Mouse (Mus musculus) activated CD4-positive, CD25-positive, alpha-beta regulatory T cell, adult 4 months (primary cell): Measurements from ENCODE around the gene Radil. TPM values are rescaled to one million over a fixed set of nuclear protein-coding genes. Genes with fewer than 3 reads are reported as not detected.

Experiments used
- ATAC-seq: one replicate; pipeline ENCODE4 v1.8.0; 2017
- polyA plus RNA-seq, 2 experiments: library from polyadenylated mRNA; unstranded; fragments of 100-300 nt; shearing (Covaris generic); gene quantifications; one replicate each; pipeline ENCODE4 v1.2.1; 2017

The Radil gene
- polyA plus RNA-seq, 2 experiments from 2014 or later = not detected

DNA sequence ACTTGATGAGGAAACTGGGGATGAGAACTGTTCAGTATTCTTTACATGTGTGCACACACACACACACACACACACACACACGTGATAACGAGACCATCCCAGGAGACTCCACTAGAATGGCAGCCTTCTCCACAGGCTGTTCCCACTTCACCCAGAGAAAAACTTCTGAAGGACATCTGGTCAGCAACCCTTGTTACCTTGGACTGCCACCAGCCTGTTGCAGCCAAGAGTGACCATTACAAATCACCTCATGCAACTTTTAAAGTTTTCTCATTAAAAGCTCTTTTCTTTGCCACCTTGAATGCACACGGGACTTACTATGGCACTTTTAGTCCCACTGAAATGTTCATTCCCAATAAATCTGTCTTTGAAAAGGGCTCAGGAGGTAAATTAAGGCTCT, 13.6 kb downstream of the Radil start:
- ATAC-seq = no peak

DNA sequence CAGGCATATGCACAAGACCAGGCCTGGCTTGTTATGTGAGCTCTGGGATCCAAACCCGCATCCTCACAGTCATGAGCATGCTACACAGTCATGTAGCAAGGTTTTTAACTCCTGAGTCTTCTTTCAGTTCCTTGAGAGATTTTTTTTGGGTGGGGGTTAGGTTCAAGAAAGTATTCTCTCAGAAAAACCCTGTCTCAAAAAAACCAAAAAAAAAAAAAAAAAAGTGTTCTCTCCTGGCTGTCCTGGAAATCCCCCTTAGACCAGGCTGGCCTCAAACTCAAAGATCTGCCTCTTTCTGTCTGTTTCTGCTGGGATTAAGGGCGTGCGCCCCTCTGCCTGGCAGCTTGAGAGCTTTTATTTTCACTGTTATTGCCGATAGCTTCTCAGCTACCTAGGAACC, 15.5 kb downstream of the Radil start:
- ATAC-seq = no peak

GRCm38 (mm10) chr5:142529915-142530314, 21.0 kb downstream of the Radil start, which contains the start of gene Papolb:
TSS of gene Papolb (minus strand) at chr5:142530076.
- no peak for ATAC-seq

GRCm38 (mm10) chr5:142524711-142525464, 26.0 kb downstream of the Radil start:
- no peak for ATAC-seq

DNA sequence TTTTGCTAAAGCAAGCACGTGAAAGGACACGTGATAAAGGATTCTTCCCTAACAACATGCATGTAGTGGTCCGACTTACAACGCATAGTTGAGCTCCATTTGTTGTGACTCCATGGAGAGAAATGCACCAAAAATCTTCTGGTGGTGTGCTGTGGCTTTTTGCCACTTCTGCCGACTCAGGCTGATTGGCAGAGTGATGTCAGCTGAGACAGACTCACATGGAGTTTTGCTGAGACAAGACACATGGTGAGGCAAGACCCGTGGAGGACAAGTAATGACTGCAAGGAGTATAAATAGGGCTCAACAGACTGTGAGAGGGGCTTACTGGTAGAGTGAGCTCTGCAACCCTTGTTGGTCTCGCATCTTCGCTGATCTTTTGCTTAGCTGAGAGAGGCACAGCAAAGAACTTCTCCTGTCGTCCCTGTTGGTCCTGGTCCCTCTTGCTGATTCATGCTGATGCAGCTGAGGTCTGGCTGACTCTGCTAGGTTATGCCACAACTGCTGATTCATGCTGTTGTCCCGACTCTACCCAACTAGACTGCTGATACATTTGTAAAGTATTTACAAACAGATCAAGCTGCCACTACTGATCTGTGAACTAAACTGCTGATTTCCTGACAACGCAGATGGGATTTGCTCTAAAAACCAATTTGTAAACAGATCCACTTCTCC, 29.6 kb downstream of the Radil start:
- ATAC-seq = no peak

GRCm38 (mm10) chr5:142520360-142520759, 30.5 kb downstream of the Radil start:
- no peak for ATAC-seq

- ATAC-seq = no peak
Observed at GRCm38 (mm10) chr5:142518973-142519372, 31.9 kb downstream of the Radil start.

DNA sequence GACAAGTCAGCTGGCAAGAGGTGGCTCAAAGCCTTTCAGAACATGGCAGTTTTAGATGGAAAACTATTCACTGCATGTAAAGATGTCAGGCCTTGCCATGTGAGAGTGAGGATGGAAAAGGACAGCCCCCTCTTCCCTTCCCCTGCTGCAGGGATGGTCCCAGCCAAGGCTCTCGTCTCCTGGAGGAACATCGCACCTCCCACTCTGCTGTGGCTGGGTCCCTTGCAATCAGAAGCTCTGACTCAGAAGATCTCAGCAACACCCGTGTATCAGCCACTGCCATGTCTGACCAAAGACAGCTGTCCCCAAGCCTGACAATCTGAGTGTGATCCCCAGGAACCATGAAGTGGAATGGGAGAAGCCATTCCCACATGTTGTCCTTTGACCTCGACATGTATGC, 38.8 kb downstream of the Radil start:
- ATAC-seq = no peak

GRCm38 (mm10) chr5:142510061-142510414, 40.9 kb downstream of the Radil start:
- ATAC-seq = no peak

GRCm38 (mm10) chr5:142509141-142510060, 41.5 kb downstream of the Radil start:
- ATAC-seq = no peak

- no peak for ATAC-seq
Observed at GRCm38 (mm10) chr5:142505695-142506423, 45.0 kb downstream of the Radil start.

- no peak for ATAC-seq
Observed at GRCm38 (mm10) chr5:142504175-142504574, 46.7 kb downstream of the Radil start.

DNA sequence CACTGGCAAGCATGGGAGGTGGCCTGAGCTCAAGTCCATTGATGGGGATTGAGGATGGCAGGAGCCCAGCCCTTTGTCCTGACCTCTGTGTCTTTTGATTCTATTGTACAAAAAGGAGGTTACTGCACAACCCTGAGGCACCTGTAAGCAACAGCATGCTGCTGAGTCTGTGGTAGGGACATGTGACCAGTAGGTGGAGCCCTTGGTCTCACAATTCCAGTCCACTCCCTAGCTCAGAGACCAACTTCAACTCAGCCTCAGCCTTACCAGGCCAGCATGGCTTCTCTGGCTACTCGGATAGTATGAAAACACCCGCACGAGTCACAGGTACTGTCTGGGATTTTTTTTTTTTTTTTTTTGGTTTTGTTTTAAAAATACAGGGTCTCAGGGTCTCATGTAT, 48.5 kb downstream of the Radil start:
- no peak for ATAC-seq

- no peak for ATAC-seq
Observed at GRCm38 (mm10) chr5:142500918-142501317, 50.0 kb downstream of the Radil start.

DNA sequence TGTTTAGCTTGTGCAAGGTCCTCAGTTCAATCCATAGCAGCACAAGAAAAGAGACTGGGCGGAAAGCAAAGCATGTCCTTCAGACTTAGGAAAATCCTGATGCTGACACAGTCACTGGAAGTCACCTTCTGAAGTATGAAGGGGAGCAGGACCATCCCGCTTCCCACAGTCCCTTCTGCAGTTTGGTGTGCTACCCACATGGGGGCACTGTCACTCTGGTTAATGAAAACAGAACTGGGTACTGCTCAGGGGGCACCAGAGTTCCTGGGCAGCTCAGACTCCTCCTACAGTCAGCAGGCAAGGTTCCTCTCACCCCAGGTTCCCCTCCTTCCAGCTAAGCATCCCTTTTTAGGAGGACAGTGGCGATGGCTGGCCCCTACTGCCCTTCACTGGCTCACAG, 51.9 kb downstream of the Radil start:
- no peak for ATAC-seq

GRCm38 (mm10) chr5:142495321-142496096, 55.4 kb downstream of the Radil start:
- no peak for ATAC-seq

- no peak for ATAC-seq
Observed at GRCm38 (mm10) chr5:142493307-142493706, 57.6 kb downstream of the Radil start.

GRCm38 (mm10) chr5:142489955-142490707, 60.8 kb downstream of the Radil start:
- no peak for ATAC-seq

DNA sequence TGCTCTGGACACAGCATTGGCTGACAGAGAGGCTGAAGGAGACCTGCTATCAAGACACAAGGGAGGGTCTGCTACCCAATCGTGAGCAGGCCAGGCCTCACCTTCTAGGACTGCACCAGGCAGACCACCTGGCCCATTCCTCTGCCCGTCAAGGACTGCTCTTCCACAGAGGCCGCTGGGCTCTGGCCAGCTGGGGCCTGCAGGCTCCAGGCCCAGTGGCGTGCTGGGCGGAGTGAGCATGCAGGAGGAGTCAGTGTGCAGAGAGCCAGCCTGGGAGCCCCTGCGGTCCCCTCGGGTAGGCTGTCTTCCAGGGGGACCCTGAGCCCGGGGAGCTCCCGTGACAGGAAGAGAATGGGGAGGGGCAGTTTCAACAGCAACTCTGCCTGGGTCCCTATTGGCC, 64.2 kb downstream of the Radil start:
- ATAC-seq = no peak

DNA sequence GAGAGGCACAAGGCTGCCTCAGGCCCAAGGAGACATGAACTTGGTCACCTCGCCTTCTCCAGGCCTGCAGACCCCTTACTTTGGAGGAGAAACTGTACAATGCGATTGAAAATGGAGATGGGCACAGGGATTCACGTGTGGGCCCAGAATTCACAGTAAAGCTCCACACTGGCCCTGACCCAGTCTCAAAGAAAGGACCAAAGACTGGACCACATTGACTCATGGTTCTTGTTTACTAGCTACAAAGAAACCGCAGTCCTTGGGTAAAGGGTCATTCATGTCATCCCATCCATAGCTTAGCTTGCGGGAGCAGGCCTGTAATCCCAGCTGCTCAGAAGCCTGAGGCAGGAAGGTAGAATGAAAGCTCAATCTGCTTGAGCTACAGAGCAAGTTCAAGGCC, 67.3 kb downstream of the Radil start:
- no peak for ATAC-seq

- ATAC-seq = no peak
Observed at GRCm38 (mm10) chr5:142482512-142482911, 68.4 kb downstream of the Radil start.
